Mouse (Mus musculus) kidney, postnatal 36 days (tissue): ENCODE results near the gene Hnrnpul1.

Experiments used
- DNase-seq, 2 experiments: peaks; one replicate each; pipeline ENCODE4 v3.0.0; 2021 to 2022; ENCODE audit warnings: mixed read lengths in 2 of 2

Hnrnpul1 gene

GRCm38 (mm10) chr7:25687811-25688401 is 66.7 kb downstream of the Hnrnpul1 start:
- peak; percentile 54 to 79 for DNase-seq

- DNase-seq = peak; percentile 77 to 88
Measured at GRCm38 (mm10) chr7:25686680-25687531, 67.7 kb downstream of the Hnrnpul1 start, which contains the start of gene Tgfb1. TSS of gene Tgfb1 (plus strand) at chr7:25687002.

- no peak for DNase-seq
Measured at GRCm38 (mm10) chr7:25685926-25686470, 68.6 kb downstream of the Hnrnpul1 start.

GRCm38 (mm10) chr7:25684659-25685058 is 69.9 kb downstream of the Hnrnpul1 start:
- no peak for DNase-seq

GRCm38 (mm10) chr7:25683474-25684180 is 70.9 kb downstream of the Hnrnpul1 start:
- DNase-seq = peak in 1 of 2 experiments; percentile 52

- no peak for DNase-seq
Measured at GRCm38 (mm10) chr7:25681341-25682231, 73.0 kb downstream of the Hnrnpul1 start.

GRCm38 (mm10) chr7:25680514-25681258 is 73.9 kb downstream of the Hnrnpul1 start, which contains the start of gene B9d2:
TSS of gene B9d2 (plus strand) at chr7:25680780.
- peak; percentile 97 to 98 for DNase-seq

GRCm38 (mm10) chr7:25679971-25680370 is 74.6 kb downstream of the Hnrnpul1 start:
- DNase-seq = peak in 1 of 2 experiments; percentile 46

GRCm38 (mm10) chr7:25677013-25677412 is 77.5 kb downstream of the Hnrnpul1 start:
- DNase-seq = no peak

- peak; percentile 94 to 95 for DNase-seq
Measured at GRCm38 (mm10) chr7:25676085-25676781, 78.3 kb downstream of the Hnrnpul1 start.

- no peak for DNase-seq
Measured at GRCm38 (mm10) chr7:25675405-25675804, 79.2 kb downstream of the Hnrnpul1 start.

GRCm38 (mm10) chr7:25674719-25675300 is 79.7 kb downstream of the Hnrnpul1 start, which contains the start of gene Tmem91:
TSS of gene Tmem91 (minus strand) at chr7:25675166.
- no peak for DNase-seq

- no peak for DNase-seq
Measured at GRCm38 (mm10) chr7:25674297-25674696, 80.3 kb downstream of the Hnrnpul1 start.

GRCm38 (mm10) chr7:25672442-25672841 is 82.1 kb downstream of the Hnrnpul1 start:
- no peak for DNase-seq

GRCm38 (mm10) chr7:25671686-25672085 is 82.9 kb downstream of the Hnrnpul1 start:
- DNase-seq = no peak
